Mouse (Mus musculus) limb, embryonic 12.5 days (tissue): ENCODE results near the gene Hcn2. TPM values are rescaled to one million over a fixed set of nuclear protein-coding genes. Genes with fewer than 3 reads are reported as not detected.

Experiments used
- ATAC-seq: fragments of 200-750 bp; cut with Nextera tagmentation; 2 replicates; pipeline ENCODE4 v1.8.0; 2017; ENCODE audit warnings: low read depth, moderate TSS enrichment; ENCODE audit not compliant: insufficient number of reproducible peaks, insufficient read depth, low FRiP score, low TSS enrichment
- H3K27ac ChIP-seq: fragments of 300-500 bp; sonication (generic); 2 replicates; pipeline ENCODE4 v1.5.1; 2016; ENCODE audit warnings: mild to moderate bottlenecking, moderate library complexity
- H3K27me3 ChIP-seq: fragments of 300-500 bp; sonication (generic); 2 replicates; pipeline ENCODE4 v1.6.1; 2016; ENCODE audit warnings: mild to moderate bottlenecking, moderate library complexity
- H3K36me3 ChIP-seq: fragments of 300-500 bp; sonication (generic); 2 replicates; pipeline ENCODE4 v1.6.1; 2016; ENCODE audit warnings: mild to moderate bottlenecking, moderate library complexity
- H3K4me1 ChIP-seq: fragments of 300-500 bp; sonication (generic); replicated peaks from 2 replicates; pipeline ENCODE4 v1.6.1; 2016
- H3K4me2 ChIP-seq: fragments of 300-500 bp; sonication (generic); 2 replicates; pipeline ENCODE4 v1.6.1; 2016; ENCODE audit warnings: mild to moderate bottlenecking, moderate library complexity
- H3K4me3 ChIP-seq: fragments of 300-500 bp; sonication (generic); replicated peaks from 2 replicates; pipeline ENCODE4 v1.5.1; 2016; ENCODE audit warnings: mild to moderate bottlenecking
- H3K9ac ChIP-seq: fragments of 300-500 bp; sonication (generic); replicated peaks from 2 replicates; pipeline ENCODE4 v1.6.1; 2016; ENCODE audit warnings: mild to moderate bottlenecking, moderate library complexity
- H3K9me3 ChIP-seq: fragments of 300-500 bp; sonication (generic); 2 replicates; pipeline ENCODE4 v1.6.1; 2016; ENCODE audit warnings: mild to moderate bottlenecking, moderate library complexity
- WGBS: fragments of 180-500 bp; shearing (Covaris S2); methylation state at CpG from one replicate; pipeline ENCODE4 v1.1.7; 2016; 5-methylcytosine and 5-hydroxymethylcytosine counted together
- polyA plus RNA-seq: library from polyadenylated mRNA; unstranded; fragments of >200 nt; fragmentation: Nextera tagmentation; extraction: Ambion mirVana; gene quantifications from 2 replicates; pipeline ENCODE4 v1.2.1, GENCODE M21; 2016

Gene Hcn2
- 0.15 TPM in 1 of 2 replicates, not detected in the other for polyA plus RNA-seq

- no peak for ATAC-seq
Observed at GRCm38 (mm10) chr10:79716254-79716987, at the start of gene Hcn2. Gene Hcn2, plus strand, starts transcription at chr10:79716634.

GRCm38 (mm10) chr10:79668076-79668475 is 48.4 kb upstream of the Hcn2 start:
- ATAC-seq = no peak
- Histone ChIP-seq H3K4me1 (peaks cover 21% of the 10 kb centered on the region), H3K27ac (no peak overlapping the region), H3K4me3 (no peak overlapping the region), H3K9ac (no peak overlapping the region), H3K4me2 (no peak overlapping the region), H3K36me3 (peaks cover 6% of the 10 kb centered on the region; the same call in 1 of the 2 replicates), H3K9me3 (no peaks in the 10 kb centered on the region), H3K27me3 (no peaks in the 10 kb centered on the region)
- 81% methylated on average over 5 of the region's 5 CpGs for WGBS

More at GRCm38 (mm10) chr10:79716254-79716987, at the start of gene Hcn2:
- Histone ChIP-seq H3K4me1 (peaks cover 18% of the 10 kb centered on the region), H3K27me3 (peaks cover 86% of the 10 kb centered on the region), H3K27ac (no peak within 1 kb of the TSS), H3K4me3 (peak within 1 kb of the TSS; percentile 60), H3K9ac (peak within 1 kb of the TSS; percentile 50), H3K36me3 (peaks cover 13% of the 10 kb centered on the region), H3K4me2 (peak within 1 kb of the TSS; percentile 96), H3K9me3 (no peaks in the 10 kb centered on the region)
- 3% methylated on average over 59 of the region's 91 CpGs for WGBS

DNA sequence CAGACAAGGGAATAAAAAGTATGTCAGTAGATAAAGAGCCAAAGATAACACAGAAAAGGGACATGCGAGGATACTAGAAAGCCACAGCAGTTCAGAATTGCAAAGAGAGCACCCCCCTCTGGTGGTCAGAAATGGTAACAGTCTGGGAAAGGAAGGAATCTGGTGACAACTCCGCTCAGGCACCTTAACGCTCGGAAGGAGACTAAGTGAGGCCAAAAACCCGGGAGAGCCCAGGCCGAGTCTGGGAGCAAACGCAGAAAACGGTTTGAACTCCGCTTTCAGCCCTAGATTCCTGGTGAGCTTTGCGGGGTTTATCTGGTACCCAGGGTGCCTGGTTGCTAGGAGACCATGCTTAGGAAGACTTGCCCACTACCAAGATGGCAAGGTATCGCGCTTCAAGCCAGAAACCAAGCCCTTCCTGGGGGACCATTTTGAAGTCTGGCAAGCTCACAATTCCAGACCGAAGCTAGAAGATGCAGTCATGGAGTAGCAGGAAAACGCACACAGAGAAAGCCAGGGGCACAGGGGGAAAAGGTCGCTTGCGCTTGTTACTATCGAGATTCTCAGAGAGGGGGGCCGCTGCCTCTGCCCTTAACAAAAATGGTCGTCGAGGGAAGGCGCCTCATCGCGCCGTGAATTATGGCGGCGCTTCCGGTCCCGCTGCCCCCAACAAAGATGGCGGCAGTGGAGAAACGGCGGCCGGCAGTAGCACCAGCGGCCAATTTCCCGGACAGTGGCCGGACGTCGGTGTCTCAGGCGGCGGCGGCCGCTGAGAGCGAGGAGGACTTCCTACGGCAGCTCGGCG is 47.5 kb upstream of the Hcn2 start, which contains the start of gene Tpgs1:
Tpgs1 (plus strand) TSS at position 599 of the 805 bp plus-strand sequence.
- Histone ChIP-seq H3K27ac (peak within 1 kb of the TSS; percentile 96), H3K9ac (peak within 1 kb of the TSS; percentile 81), H3K4me2 (peak within 1 kb of the TSS; percentile 82), H3K4me1 (peaks cover 17% of the 10 kb centered on the region), H3K9me3 (no peaks in the 10 kb centered on the region), H3K36me3 (peaks cover 15% of the 10 kb centered on the region; the same call in 1 of the 2 replicates), H3K4me3 (peak within 1 kb of the TSS; percentile 88), H3K27me3 (no peaks in the 10 kb centered on the region)
- ATAC-seq = peak; percentile 76
- WGBS = under 1% methylated on average over 45 of the region's 45 CpGs

DNA sequence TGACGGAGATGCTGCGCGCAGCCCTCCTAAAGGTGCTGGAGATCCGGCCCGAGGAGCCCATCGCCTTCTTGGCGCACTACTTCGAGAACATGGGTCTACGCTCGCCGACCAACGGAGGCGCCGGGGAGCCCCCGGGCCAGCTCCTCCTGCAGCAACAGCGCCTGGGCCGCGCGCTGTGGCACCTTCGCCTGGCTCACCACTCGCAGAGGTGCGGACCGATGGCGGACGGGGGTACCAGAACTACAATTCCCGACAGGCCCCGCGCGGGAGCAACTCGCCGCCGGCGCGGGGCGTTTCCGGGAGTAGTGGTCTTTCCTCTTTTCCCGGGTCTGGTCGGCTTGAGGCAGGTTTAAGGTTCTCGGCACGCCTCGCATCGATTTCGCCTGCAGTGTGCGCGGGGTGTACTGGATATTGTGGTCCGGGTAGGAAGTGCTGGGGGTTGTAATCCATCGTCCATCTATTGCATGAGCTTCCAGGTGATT is 46.8 kb upstream of the Hcn2 start:
- Histone ChIP-seq H3K36me3 (peaks cover 17% of the 10 kb centered on the region; the same call in 1 of the 2 replicates), H3K9ac (peak overlapping the region; percentile 81), H3K4me2 (peak overlapping the region; percentile 82), H3K4me3 (peak overlapping the region; percentile 88), H3K9me3 (no peaks in the 10 kb centered on the region), H3K4me1 (peaks cover 17% of the 10 kb centered on the region), H3K27me3 (no peaks in the 10 kb centered on the region), H3K27ac (peak overlapping the region; percentile 96)
- ATAC-seq = peak; percentile 49
- WGBS = 0% methylated on average over 47 of the region's 47 CpGs

DNA sequence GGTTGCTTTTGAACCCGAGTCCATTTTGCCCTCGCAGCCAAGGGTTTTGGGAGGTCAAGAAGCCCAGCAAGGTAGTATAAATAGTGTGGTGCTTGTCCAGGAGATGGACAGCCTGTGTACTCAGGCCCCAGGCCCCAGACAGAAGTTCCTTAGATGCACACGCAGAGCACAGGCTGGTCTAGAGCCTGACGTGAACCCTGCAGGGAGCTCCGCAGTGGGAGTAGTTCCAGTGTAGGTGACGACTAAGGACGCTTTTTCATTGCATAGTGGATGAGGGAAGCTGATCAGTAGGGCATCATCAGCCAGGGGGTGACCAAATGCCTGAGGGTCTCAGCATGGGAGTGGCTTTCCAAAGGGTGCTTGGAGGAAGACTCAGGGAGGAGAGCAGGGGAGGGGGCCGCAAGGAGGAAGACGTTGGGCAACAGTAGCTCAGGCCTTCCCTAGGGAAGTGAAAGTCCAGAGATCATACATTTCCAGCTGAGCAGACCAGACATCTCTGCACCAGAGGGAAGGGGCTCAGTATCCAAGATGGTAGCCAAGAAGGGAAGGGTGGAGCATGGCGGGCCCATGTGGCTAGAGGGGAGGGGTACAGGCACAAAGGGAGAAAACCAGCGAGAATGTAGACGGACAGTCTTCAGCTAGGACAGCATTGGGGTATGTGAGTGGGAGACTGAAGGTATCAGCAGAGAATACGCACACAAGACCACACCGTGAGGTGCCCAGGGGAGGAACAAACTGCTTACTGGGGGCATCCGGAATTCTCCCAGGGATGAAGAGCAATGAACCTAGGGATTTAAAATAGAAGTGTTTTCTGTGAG is 46.2 kb upstream of the Hcn2 start:
- Histone ChIP-seq H3K4me2 (peak overlapping the region; percentile 82), H3K9me3 (no peaks in the 10 kb centered on the region), H3K27ac (peak overlapping the region; percentile 96), H3K36me3 (peaks cover 18% of the 10 kb centered on the region), H3K27me3 (no peaks in the 10 kb centered on the region), H3K4me1 (peaks cover 17% of the 10 kb centered on the region), H3K9ac (peak overlapping the region; percentile 81), H3K4me3 (peak overlapping the region; percentile 88)
- WGBS = 32% methylated on average over 15 of the region's 15 CpGs
- ATAC-seq = peak; percentile 26

GRCm38 (mm10) chr10:79671396-79672087 is 44.9 kb upstream of the Hcn2 start:
- Histone ChIP-seq H3K4me1 (peaks cover 17% of the 10 kb centered on the region), H3K27me3 (no peaks in the 10 kb centered on the region), H3K36me3 (peaks cover 30% of the 10 kb centered on the region), H3K27ac (no peak overlapping the region), H3K9me3 (no peaks in the 10 kb centered on the region), H3K9ac (no peak overlapping the region), H3K4me3 (0 out of 2 replicates have a peak overlapping the region, but pooled peaks have one; percentile 88), H3K4me2 (peak overlapping the region; percentile 82)
- no peak for ATAC-seq
- WGBS = 38% methylated on average over 6 of the region's 6 CpGs

GRCm38 (mm10) chr10:79672088-79672455 is 44.4 kb upstream of the Hcn2 start:
- no peak overlapping the region for H3K27ac ChIP-seq
- H3K4me2 ChIP-seq = no peak overlapping the region
- H3K36me3 ChIP-seq = peaks cover 35% of the 10 kb centered on the region
- no peaks in the 10 kb centered on the region for H3K9me3 ChIP-seq
- H3K9ac ChIP-seq = no peak overlapping the region
- H3K27me3 ChIP-seq = no peaks in the 10 kb centered on the region
- 69% methylated on average over 3 of the region's 3 CpGs for WGBS
- peaks cover 17% of the 10 kb centered on the region for H3K4me1 ChIP-seq
- no peak overlapping the region for H3K4me3 ChIP-seq
- no peak for ATAC-seq

GRCm38 (mm10) chr10:79673054-79673453 is 43.4 kb upstream of the Hcn2 start:
- no peak for ATAC-seq
- Histone ChIP-seq H3K4me1 (peaks cover 17% of the 10 kb centered on the region), H3K4me2 (no peak overlapping the region), H3K4me3 (no peak overlapping the region), H3K36me3 (peaks cover 35% of the 10 kb centered on the region), H3K27me3 (no peaks in the 10 kb centered on the region), H3K27ac (no peak overlapping the region), H3K9ac (no peak overlapping the region), H3K9me3 (no peaks in the 10 kb centered on the region)
- 83% methylated on average over 3 of the region's 3 CpGs for WGBS

DNA sequence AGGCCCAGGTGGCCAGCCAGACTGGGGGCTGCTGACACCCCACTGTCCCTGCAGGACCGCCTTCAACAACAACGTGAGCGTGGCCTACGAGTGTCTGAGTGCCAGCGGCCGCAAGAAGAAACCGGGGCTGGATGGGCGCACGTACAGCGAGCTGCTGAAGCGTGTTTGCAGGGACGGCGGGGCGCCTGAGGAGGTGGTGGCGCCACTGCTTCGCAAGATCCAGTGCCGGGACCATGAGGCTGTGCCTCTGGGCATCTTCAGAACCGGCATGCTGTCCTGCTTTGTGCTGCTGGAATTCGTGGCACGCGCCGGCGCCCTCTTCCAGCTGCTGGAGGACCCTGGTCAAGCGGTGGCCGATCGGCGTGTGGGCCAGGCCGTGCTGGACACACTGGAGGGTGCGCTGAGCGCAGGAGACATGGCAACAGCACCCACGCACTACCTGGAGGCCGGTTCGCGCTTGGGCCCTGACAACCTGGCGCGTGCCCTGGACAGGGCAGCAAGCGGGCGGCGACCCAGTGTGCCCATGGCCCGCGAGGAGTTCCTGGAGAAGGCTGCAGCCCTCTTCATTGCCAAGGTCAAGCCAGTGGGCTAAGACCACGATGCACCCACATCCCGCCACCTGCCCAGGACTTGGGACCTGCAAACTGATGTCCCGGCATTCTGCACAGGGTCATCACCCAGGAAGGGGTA is 40.9 kb upstream of the Hcn2 start:
- Histone ChIP-seq H3K4me3 (no peak overlapping the region), H3K9me3 (no peaks in the 10 kb centered on the region), H3K4me2 (no peak overlapping the region), H3K27ac (no peak overlapping the region), H3K9ac (no peak overlapping the region), H3K27me3 (no peaks in the 10 kb centered on the region), H3K36me3 (peaks cover 35% of the 10 kb centered on the region), H3K4me1 (peaks cover 12% of the 10 kb centered on the region)
- 61% methylated on average over 44 of the region's 44 CpGs for WGBS
- no peak for ATAC-seq
